Mouse (Mus musculus): ENCODE measurements around the gene Mpv17l. TPM values are rescaled to one million over a fixed set of nuclear protein-coding genes. Genes with fewer than 3 reads are reported as not detected.

Mpv17l gene
- total and polyA plus RNA-seq, 2 experiments from 2014 or later: 50.9 to 58.3 TPM

DNA sequence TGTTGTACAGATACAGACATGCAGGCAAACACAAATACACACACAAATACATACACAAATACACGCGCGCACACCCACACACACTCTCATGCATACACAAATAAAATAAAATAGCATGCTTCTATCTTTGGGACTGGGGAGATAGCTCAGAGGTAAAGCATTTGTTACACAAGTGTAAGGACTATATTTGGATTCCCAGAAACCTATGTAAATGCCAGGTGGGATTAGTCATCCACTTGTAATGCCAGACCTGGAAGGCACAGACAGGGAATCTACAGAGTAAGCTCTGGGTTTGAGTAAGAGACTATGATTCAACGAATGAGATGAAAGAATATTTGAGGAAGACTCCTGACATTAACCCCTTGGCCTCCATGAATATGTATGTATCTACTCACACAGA, 27.5 kb upstream of the Mpv17l start:
- Histone ChIP-seq H3K9me3 (ENCODE audit: low read length) (no peaks in the 10 kb centered on the region), H3K4me2 (ENCODE audit: low read depth, low read length, poor library complexity, severe bottlenecking) (no peak overlapping the region), H3K27me3 (ENCODE audit: insufficient read depth, low read length) (no peaks in the 10 kb centered on the region), H3K36me3 (ENCODE audit: insufficient read depth, low read length) (peaks cover 8% of the 10 kb centered on the region), H3K4me1 (ENCODE audit: insufficient read depth, low read length) (no peaks in the 10 kb centered on the region), H3K4me3 (ENCODE audit: low read depth, low read length) (no peak overlapping the region), H3K9ac (replicated peaks; ENCODE audit: low read length, poor library complexity, severe bottlenecking) (no peak overlapping the region), H3K27ac (ENCODE audit: low read depth, low read length) (no peak overlapping the region)
- 92% methylated on average over 4 of the region's 4 CpGs for WGBS
- DNase-seq (ENCODE audit: low spot score) (no peak), ATAC-seq (ENCODE audit: low FRiP score) (no peak)
- no peak for TF ChIP-seq CTCF (IDR thresholded peaks at IDR 0.05)

DNA sequence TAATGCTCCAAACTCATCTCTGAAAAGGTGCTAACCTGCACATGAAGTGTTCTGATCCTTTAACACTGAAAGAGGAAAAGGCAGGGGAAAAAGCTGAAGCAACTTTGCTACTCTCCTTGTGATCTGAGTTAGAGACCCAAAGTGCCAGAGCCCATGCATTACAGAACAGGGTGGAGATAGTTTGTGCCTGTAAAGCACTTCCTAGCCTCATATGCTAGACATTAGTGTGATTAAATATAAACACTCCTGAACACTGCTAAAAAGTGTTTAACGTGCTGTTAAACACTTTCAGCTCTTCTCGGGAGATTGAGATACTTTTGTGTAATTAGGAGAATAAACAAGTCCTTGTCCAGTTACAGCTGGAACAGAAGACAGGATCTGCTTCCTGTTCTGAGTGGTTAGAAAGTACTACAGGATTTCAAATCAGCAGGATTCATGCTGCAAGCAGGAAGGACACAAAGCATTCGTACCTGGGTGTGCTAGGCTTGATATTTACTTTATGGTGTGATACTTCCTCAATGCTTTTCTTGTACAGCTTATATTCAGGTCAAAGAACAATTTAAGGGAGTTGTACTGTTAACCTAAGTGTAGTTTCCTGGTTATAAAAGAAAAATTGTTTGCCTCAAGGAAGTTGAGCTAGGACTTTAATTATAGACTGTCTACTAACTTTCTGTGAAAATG, 19.7 kb upstream of the Mpv17l start:
- H3K27me3 ChIP-seq (ENCODE audit: insufficient read depth, low read length): no peaks in the 10 kb centered on the region
- no peaks in the 10 kb centered on the region for H3K9me3 ChIP-seq (ENCODE audit: low read length)
- no peak overlapping the region for H3K4me2 ChIP-seq (ENCODE audit: low read depth, low read length, poor library complexity, severe bottlenecking)
- H3K27ac ChIP-seq (ENCODE audit: low read depth, low read length): no peak overlapping the region
- no peaks in the 10 kb centered on the region for H3K4me1 ChIP-seq (ENCODE audit: insufficient read depth, low read length)
- no peak overlapping the region for H3K9ac ChIP-seq (replicated peaks; ENCODE audit: low read length, poor library complexity, severe bottlenecking)
- H3K4me3 ChIP-seq (ENCODE audit: low read depth, low read length): no peak overlapping the region
- ATAC-seq (ENCODE audit: low FRiP score): no peak
- no peaks in the 10 kb centered on the region; the same call in 1 of the 2 replicates for H3K36me3 ChIP-seq (ENCODE audit: insufficient read depth, low read length)
- 81% methylated on average over 3 of the region's 3 CpGs for WGBS
- DNase-seq (ENCODE audit: low spot score): no peak
- no peak for TF ChIP-seq CTCF (IDR thresholded peaks at IDR 0.05)

DNA sequence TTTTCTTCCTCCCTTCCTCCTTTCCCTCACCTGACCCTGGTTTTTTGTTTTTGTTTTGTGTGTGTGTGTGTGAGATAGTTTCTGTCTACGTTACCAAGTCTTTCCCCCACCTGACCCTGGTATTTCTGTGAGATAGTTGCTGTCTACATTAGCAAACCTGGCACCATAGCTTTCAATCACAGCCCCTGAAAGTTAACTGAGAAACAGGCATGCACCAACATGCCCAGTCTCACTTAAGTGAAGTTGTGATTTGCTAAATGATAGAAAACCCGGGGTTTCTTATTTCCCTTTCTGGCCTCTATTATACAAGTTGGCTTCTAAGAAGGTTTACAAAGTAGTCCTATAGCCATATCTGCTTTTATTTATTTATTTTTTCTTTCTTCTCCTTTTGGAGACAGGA, 12.5 kb upstream of the Mpv17l start:
- no peak overlapping the region for H3K27ac ChIP-seq (ENCODE audit: low read depth, low read length)
- no peaks in the 10 kb centered on the region for H3K27me3 ChIP-seq (ENCODE audit: insufficient read depth, low read length)
- no peak for DNase-seq (ENCODE audit: low spot score)

DNA sequence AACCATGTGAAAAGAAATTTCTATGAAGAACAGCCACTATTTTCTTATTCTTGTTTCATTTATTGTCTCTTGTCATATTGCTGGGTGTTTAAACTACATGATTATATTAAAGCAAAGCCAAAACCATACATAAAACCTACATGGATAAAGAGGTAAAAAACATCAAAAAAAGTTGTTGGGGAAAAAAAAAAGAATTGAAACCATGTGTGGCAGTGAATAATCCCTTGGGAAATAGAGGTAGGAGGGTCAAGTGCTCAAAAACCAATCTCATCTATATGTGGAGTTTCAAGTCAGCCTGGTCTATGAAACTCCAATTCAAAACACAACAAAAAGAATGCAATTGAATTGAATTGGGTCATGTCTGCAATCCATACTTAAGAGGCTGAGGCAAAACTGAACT, 10.1 kb upstream of the Mpv17l start:
- TF ChIP-seq CTCF (IDR thresholded peaks at IDR 0.05): no peak
- Histone ChIP-seq H3K27ac (ENCODE audit: low read depth, low read length) (no peak overlapping the region), H3K36me3 (ENCODE audit: insufficient read depth, low read length) (no peaks in the 10 kb centered on the region), H3K4me1 (ENCODE audit: insufficient read depth, low read length) (no peaks in the 10 kb centered on the region), H3K4me2 (ENCODE audit: low read depth, low read length, poor library complexity, severe bottlenecking) (no peak overlapping the region), H3K9ac (replicated peaks; ENCODE audit: low read length, poor library complexity, severe bottlenecking) (no peak overlapping the region), H3K9me3 (ENCODE audit: low read length) (no peaks in the 10 kb centered on the region), H3K27me3 (ENCODE audit: insufficient read depth, low read length) (no peaks in the 10 kb centered on the region), H3K4me3 (ENCODE audit: low read depth, low read length) (no peak overlapping the region)
- DNase-seq (ENCODE audit: low spot score) (no peak), ATAC-seq (ENCODE audit: low FRiP score) (no peak)

More for the DNA sequence above, 12.5 kb upstream of the Mpv17l start:
- no peaks in the 10 kb centered on the region for H3K4me1 ChIP-seq (ENCODE audit: insufficient read depth, low read length)
- ATAC-seq (ENCODE audit: low FRiP score): no peak
- no peaks in the 10 kb centered on the region for H3K36me3 ChIP-seq (ENCODE audit: insufficient read depth, low read length)
- no peak overlapping the region for H3K9ac ChIP-seq (replicated peaks; ENCODE audit: low read length, poor library complexity, severe bottlenecking)
- no peak for TF ChIP-seq CTCF (IDR thresholded peaks at IDR 0.05)
- no peak overlapping the region for H3K4me3 ChIP-seq (ENCODE audit: low read depth, low read length)
- 96% methylated on average over 2 of the region's 2 CpGs for WGBS
- H3K4me2 ChIP-seq (ENCODE audit: low read depth, low read length, poor library complexity, severe bottlenecking): no peak overlapping the region
- H3K9me3 ChIP-seq (ENCODE audit: low read length): no peaks in the 10 kb centered on the region

DNA sequence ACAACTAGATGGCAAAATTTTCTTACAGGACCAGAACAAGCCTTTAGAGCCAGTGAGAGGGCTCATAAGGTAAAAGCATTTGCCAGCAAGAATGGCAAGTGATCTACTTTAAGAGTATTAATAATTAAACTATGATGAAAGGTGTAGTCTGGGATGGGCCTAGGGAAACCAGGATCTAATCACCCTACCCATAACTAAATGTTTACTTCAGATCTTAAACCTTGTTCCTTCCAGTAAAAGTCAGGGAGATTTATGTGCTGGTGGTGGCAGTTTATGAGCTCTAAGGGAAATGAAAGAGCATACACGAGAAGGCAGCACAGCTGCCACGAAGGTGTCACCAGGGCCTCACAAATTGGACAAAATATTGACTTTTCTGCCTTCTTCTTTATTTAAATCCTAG, 8.9 kb upstream of the Mpv17l start:
- DNase-seq (ENCODE audit: low spot score) (no peak), ATAC-seq (ENCODE audit: low FRiP score) (no peak)
- Histone ChIP-seq H3K4me1 (ENCODE audit: insufficient read depth, low read length) (no peaks in the 10 kb centered on the region), H3K27ac (ENCODE audit: low read depth, low read length) (no peak overlapping the region), H3K9ac (replicated peaks; ENCODE audit: low read length, poor library complexity, severe bottlenecking) (no peak overlapping the region), H3K36me3 (ENCODE audit: insufficient read depth, low read length) (no peaks in the 10 kb centered on the region), H3K4me3 (ENCODE audit: low read depth, low read length) (no peak overlapping the region), H3K4me2 (ENCODE audit: low read depth, low read length, poor library complexity, severe bottlenecking) (no peak overlapping the region), H3K27me3 (ENCODE audit: insufficient read depth, low read length) (no peaks in the 10 kb centered on the region), H3K9me3 (ENCODE audit: low read length) (no peaks in the 10 kb centered on the region)
- 97% methylated on average over 2 of the region's 2 CpGs for WGBS
- no peak for TF ChIP-seq CTCF (IDR thresholded peaks at IDR 0.05)

DNA sequence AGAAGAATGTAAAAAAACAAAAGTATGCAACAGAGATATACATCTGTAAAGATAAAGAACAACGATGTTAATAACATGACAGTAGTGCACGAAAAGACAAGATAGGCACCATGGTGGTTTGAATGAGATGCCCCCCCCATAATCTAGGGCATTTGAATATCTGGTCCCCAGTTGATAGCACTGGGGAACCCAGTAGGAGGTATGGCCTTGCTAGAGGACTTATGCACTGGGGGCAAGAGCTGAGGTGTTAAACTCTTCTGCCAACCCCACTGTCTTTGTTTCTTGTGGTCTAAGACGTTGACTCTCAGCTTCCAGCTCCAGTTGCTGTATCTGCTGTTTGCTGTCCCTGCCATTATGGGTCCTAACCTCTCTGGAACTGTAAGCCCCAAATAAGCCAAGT, 7.2 kb upstream of the Mpv17l start:
- no peak for ATAC-seq (ENCODE audit: low FRiP score)
- Histone ChIP-seq H3K4me3 (ENCODE audit: low read depth, low read length) (no peak overlapping the region), H3K9ac (replicated peaks; ENCODE audit: low read length, poor library complexity, severe bottlenecking) (no peak overlapping the region), H3K27me3 (ENCODE audit: insufficient read depth, low read length) (no peaks in the 10 kb centered on the region), H3K27ac (ENCODE audit: low read depth, low read length) (no peak overlapping the region), H3K4me1 (ENCODE audit: insufficient read depth, low read length) (no peaks in the 10 kb centered on the region), H3K36me3 (ENCODE audit: insufficient read depth, low read length) (no peaks in the 10 kb centered on the region), H3K4me2 (ENCODE audit: low read depth, low read length, poor library complexity, severe bottlenecking) (no peak overlapping the region), H3K9me3 (ENCODE audit: low read length) (no peaks in the 10 kb centered on the region)
- no peak for DNase-seq (ENCODE audit: low spot score)
- 94% methylated on average over 3 of the region's 3 CpGs for WGBS
- TF ChIP-seq CTCF (IDR thresholded peaks at IDR 0.05): no peak

All from midbrain, postnatal 0 days (tissue).